ENCODE assay signal across 15 mouse cellular contexts in genomic region chr3:102490393-102491123, GRCm38 (mm10). TPM values are rescaled to one million over a fixed set of nuclear protein-coding genes. Genes with fewer than 3 reads are reported as not detected.
DNase-seq lines count a peak whose midpoint lies in the region; ATAC-seq and TF ChIP-seq lines count a peak whose summit lies in the region.
"Had no signal": no experiment of that assay in that cellular context is flagged by ENCODE, and none has a peak within 500 bp of the region (broad histone marks: within the 10 kb centered on the region; RNA-seq: fewer than 3 reads in every experiment).

No protein-coding gene starts in this region.

- H3K9ac ChIP-seq in liver, adult 2 months (ENCODE audit: low read depth, low read length), result no peak overlapping the region
- H3K9ac ChIP-seq in liver, embryonic 11.5 days (ENCODE audit: low read depth, low read length), result no peak overlapping the region
- H3K9ac ChIP-seq in stomach, postnatal 0 days (ENCODE audit: low read length), result no peak overlapping the region
- no peak overlapping the region for H3K9ac ChIP-seq in forebrain, embryonic 15.5 days (replicated peaks)
- H3K9ac ChIP-seq in hindbrain, embryonic 11.5 days (ENCODE audit: low read depth, low read length), result no peak overlapping the region
- H3K9ac ChIP-seq: heart, embryonic 12.5 days; limb, embryonic 12.5 days; neural tube, embryonic 12.5 days had no signal

- H3K79me2 ChIP-seq in liver, adult 2 months (ENCODE audit: control insufficient read depth, insufficient read depth, low read length), result no peaks in the 10 kb centered on the region

- H3K4me3 ChIP-seq in liver, adult 2 months (ENCODE audit: insufficient read depth, low read depth, low read length), result no peak overlapping the region
- no peak overlapping the region for H3K4me3 ChIP-seq in liver, embryonic 11.5 days (ENCODE audit: low read depth, low read length)
- no peak overlapping the region for H3K4me3 ChIP-seq in stomach, postnatal 0 days (ENCODE audit: low read depth, low read length)
- no peak overlapping the region for H3K4me3 ChIP-seq in forebrain, embryonic 15.5 days
- H3K4me3 ChIP-seq in hindbrain, embryonic 11.5 days (ENCODE audit: low read depth, low read length), result no peak overlapping the region
- H3K4me3 ChIP-seq: heart, embryonic 12.5 days; limb, embryonic 12.5 days; megakaryocyte, embryonic 14.5 days; neural tube, embryonic 12.5 days had no signal

- no peak for ATAC-seq in liver, embryonic 11.5 days (replicated peaks; ENCODE audit: low FRiP score)
- no peak for ATAC-seq in stomach, postnatal 0 days (ENCODE audit: low FRiP score, low TSS enrichment)
- ATAC-seq in forebrain, embryonic 15.5 days (replicated peaks), result no peak
- no peak for ATAC-seq in hindbrain, embryonic 11.5 days (ENCODE audit: low FRiP score)
- ATAC-seq: forebrain, embryonic 14.5 days had no signal

- 71% methylated on average over 14 of the region's 14 CpGs for WGBS in liver, adult 2 months
- 70% methylated on average over 14 of the region's 14 CpGs for WGBS in liver, embryonic 11.5 days
- 45% methylated on average over 14 of the region's 14 CpGs for WGBS in stomach, postnatal 0 days
- WGBS in forebrain, embryonic 15.5 days, result 83% methylated on average over 14 of the region's 14 CpGs
- 81% methylated on average over 14 of the region's 14 CpGs for WGBS in hindbrain, embryonic 11.5 days

- no peaks in the 10 kb centered on the region for H3K4me1 ChIP-seq in liver, adult 2 months (ENCODE audit: control insufficient read depth, insufficient read depth, low read length)
- H3K4me1 ChIP-seq in liver, embryonic 11.5 days (replicated peaks; ENCODE audit: control insufficient read depth, insufficient read depth, low read length), result no peaks in the 10 kb centered on the region
- no peaks in the 10 kb centered on the region for H3K4me1 ChIP-seq in stomach, postnatal 0 days (replicated peaks; ENCODE audit: control insufficient read depth, insufficient read depth)
- 0 out of 2 replicates have a peak, but pooled peaks cover 6% of the 10 kb centered on the region for H3K4me1 ChIP-seq in forebrain, embryonic 15.5 days
- no peaks in the 10 kb centered on the region for H3K4me1 ChIP-seq in hindbrain, embryonic 11.5 days (replicated peaks; ENCODE audit: control insufficient read depth, insufficient read depth, low read length)
- H3K4me1 ChIP-seq: heart, embryonic 12.5 days; megakaryocyte, embryonic 14.5 days; neural tube, embryonic 12.5 days had no signal

- H3K27ac ChIP-seq in liver, adult 2 months (replicated peaks; ENCODE audit: insufficient read depth, low read depth, low read length), result no peak overlapping the region
- no peak overlapping the region for H3K27ac ChIP-seq in liver, embryonic 11.5 days (ENCODE audit: low read depth, low read length)
- H3K27ac ChIP-seq in stomach, postnatal 0 days (replicated peaks), result no peak overlapping the region
- H3K27ac ChIP-seq in forebrain, embryonic 15.5 days (replicated peaks), result no peak overlapping the region
- no peak overlapping the region for H3K27ac ChIP-seq in hindbrain, embryonic 11.5 days (ENCODE audit: low read depth, low read length)
- H3K27ac ChIP-seq: limb, embryonic 12.5 days; neural tube, embryonic 12.5 days had no signal

- no peaks in the 10 kb centered on the region for H3K36me3 ChIP-seq in liver, adult 2 months (ENCODE audit: control insufficient read depth, insufficient read depth, low read length)
- H3K36me3 ChIP-seq in liver, embryonic 11.5 days (ENCODE audit: control insufficient read depth, insufficient read depth, low read length), result no peaks in the 10 kb centered on the region
- H3K36me3 ChIP-seq in stomach, postnatal 0 days (ENCODE audit: control insufficient read depth, insufficient read depth, low read length), result no peaks in the 10 kb centered on the region
- H3K36me3 ChIP-seq in forebrain, embryonic 15.5 days, result no peaks in the 10 kb centered on the region
- no peaks in the 10 kb centered on the region for H3K36me3 ChIP-seq in hindbrain, embryonic 11.5 days (ENCODE audit: control insufficient read depth, insufficient read depth, low read length)
- H3K36me3 ChIP-seq: heart, embryonic 12.5 days; limb, embryonic 12.5 days; neural tube, embryonic 12.5 days had no signal

- no peak for TF ChIP-seq POLR2A in liver, adult 2 months (IDR thresholded peaks at IDR 0.05; ENCODE audit: extremely low read depth, insufficient read depth, low read length)

- no peaks in the 10 kb centered on the region for H3K9me3 ChIP-seq in liver, embryonic 11.5 days (ENCODE audit: control insufficient read depth, low read length)
- no peaks in the 10 kb centered on the region for H3K9me3 ChIP-seq in stomach, postnatal 0 days (ENCODE audit: control insufficient read depth, low read length)
- H3K9me3 ChIP-seq in forebrain, embryonic 15.5 days, result no peaks in the 10 kb centered on the region
- H3K9me3 ChIP-seq in hindbrain, embryonic 11.5 days (ENCODE audit: control insufficient read depth, low read length), result no peaks in the 10 kb centered on the region
- H3K9me3 ChIP-seq: heart, embryonic 12.5 days; limb, embryonic 12.5 days; neural tube, embryonic 12.5 days had no signal

- no peak for TF ChIP-seq EP300 in stomach, postnatal 0 days (optimal IDR thresholded peaks at IDR 0.05)

- H3K4me2 ChIP-seq in liver, embryonic 11.5 days, result no peak overlapping the region
- peak overlapping the region; percentile 31 for H3K4me2 ChIP-seq in stomach, postnatal 0 days (replicated peaks; ENCODE audit: low read depth)
- H3K4me2 ChIP-seq in forebrain, embryonic 15.5 days (replicated peaks), result no peak overlapping the region
- no peak overlapping the region for H3K4me2 ChIP-seq in hindbrain, embryonic 11.5 days (replicated peaks; ENCODE audit: low read depth, low read length)
- H3K4me2 ChIP-seq: heart, embryonic 12.5 days; limb, embryonic 12.5 days; neural tube, embryonic 12.5 days had no signal

- H3K27me3 ChIP-seq in liver, adult 2 months (ENCODE audit: control insufficient read depth, insufficient read depth, low read length), result no peaks in the 10 kb centered on the region
- no peaks in the 10 kb centered on the region for H3K27me3 ChIP-seq in liver, embryonic 11.5 days (replicated peaks; ENCODE audit: control insufficient read depth, insufficient read depth, low read length)
- no peaks in the 10 kb centered on the region for H3K27me3 ChIP-seq in stomach, postnatal 0 days (ENCODE audit: control insufficient read depth, insufficient read depth, low read length)
- H3K27me3 ChIP-seq in forebrain, embryonic 15.5 days, result no peaks in the 10 kb centered on the region
- H3K27me3 ChIP-seq in hindbrain, embryonic 11.5 days (ENCODE audit: control insufficient read depth, insufficient read depth, low read length), result no peaks in the 10 kb centered on the region
- H3K27me3 ChIP-seq: heart, embryonic 12.5 days; limb, embryonic 12.5 days; megakaryocyte, embryonic 14.5 days; neural tube, embryonic 12.5 days had no signal

- no peak for TF ChIP-seq CTCF in liver, adult 2 months (IDR thresholded peaks at IDR 0.05; ENCODE audit: low read depth, low read length)
- TF ChIP-seq CTCF in stomach, postnatal 0 days (IDR thresholded peaks at IDR 0.05; ENCODE audit: low read depth), result no peak

- DNase-seq in adrenal gland, adult (ENCODE audit: inconsistent age in 2 of 2, low spot score in 1 of 2), result peak; percentile 9 to 41
- no peak for DNase-seq in adrenal gland, adult 18-20 months (ENCODE audit: low spot score in 2 of 2)
- DNase-seq in liver, adult 2 months (ENCODE audit: extremely low read depth, low read depth, low spot score), result peak; percentile 9
- no peak for DNase-seq in liver, embryonic 11.5 days (ENCODE audit: low spot score)
- DNase-seq in kidney, postnatal 10 days, result peak; percentile 45
- peak; percentile 21 for DNase-seq in stomach, postnatal 0 days (ENCODE audit: low spot score)
- no peak for DNase-seq in hindbrain, embryonic 11.5 days (ENCODE audit: low spot score)
- DNase-seq: cerebellum, postnatal 10 days; right cerebral cortex, postnatal 4 days had no signal

RNA-seq across cellular contexts. Expression of gene Ngf, which starts 20.8 kb away (rescaled TPM):
- 1 to 10 TPM; 2.1 to 3.3 TPM for total RNA-seq in adrenal gland, adult 18-20 months (2021)
- total RNA-seq in liver, adult 2 months (2014; rRNA removed), result 3.4 and 4.4 TPM in 2 replicates
- 8.5 and 10.3 TPM in 2 replicates for polyA plus RNA-seq in liver, adult 2 months (2012; rRNA removed)
- not detected in 2 replicates for polyA plus RNA-seq in liver, embryonic 11.5 days (2014; fragmentation: Nextera tagmentation; extraction: Ambion mirVana)
- polyA plus RNA-seq in stomach, postnatal 0 days (2015; fragmentation: Nextera tagmentation; extraction: Ambion mirVana), result 1.6 and 2.0 TPM in 2 replicates
- 0.55 and 0.70 TPM in 2 replicates for polyA plus RNA-seq in forebrain, embryonic 15.5 days (2015; fragmentation: Nextera tagmentation; extraction: Ambion mirVana)
- 1.2 and 1.3 TPM in 2 replicates for polyA plus RNA-seq in hindbrain, embryonic 11.5 days (2014; fragmentation: Nextera tagmentation; extraction: Ambion mirVana)

Comparison
In these comparisons a context has a peak if more than half of its experiments do, and no peak if none do; other contexts are left out.
1. DNase-seq: peak in adrenal gland, adult (2 of 2), liver, adult 2 months (single experiment), kidney, postnatal 10 days (single experiment) and stomach, postnatal 0 days (single experiment); none in adrenal gland, adult 18-20 months (0 of 2), liver, embryonic 11.5 days (single experiment) and hindbrain, embryonic 11.5 days (single experiment).